16 mouse cellular contexts compared by ENCODE assay signal in genomic region chr5:132029038-132029437, GRCm38 (mm10).
DNase-seq lines count a peak whose midpoint lies in the region; ATAC-seq and TF ChIP-seq lines count a peak whose summit lies in the region.
"Had no signal": no experiment of that assay in that cellular context is flagged by ENCODE, and none has a peak within 500 bp of the region (broad histone marks: within the 10 kb centered on the region; RNA-seq: fewer than 3 reads in every experiment).

No protein-coding gene starts in this region.

- 88% methylated on average over 12 of the region's 12 CpGs for whole genome bisulfite sequencing in midbrain, embryonic 11.5 days
- 83% methylated on average over 12 of the region's 12 CpGs for WGBS in midbrain, postnatal 0 days
- WGBS in heart, postnatal 0 days, result 19% methylated on average over 12 of the region's 12 CpGs

- H3K9me3 ChIP-seq in midbrain, embryonic 11.5 days (ENCODE audit: control insufficient read depth, low read length), result no peaks in the 10 kb centered on the region
- no peaks in the 10 kb centered on the region for H3K9me3 ChIP-seq in midbrain, postnatal 0 days (ENCODE audit: low read length)
- no peaks in the 10 kb centered on the region for H3K9me3 ChIP-seq in heart, postnatal 0 days (replicated peaks; ENCODE audit: control insufficient read depth, low read length)
- H3K9me3 ChIP-seq: forebrain, embryonic 13.5 days; hindbrain, embryonic 13.5 days; neural tube, embryonic 15.5 days had no signal

- no peak for TF ChIP-seq EP300 in heart, postnatal 0 days (IDR thresholded peaks at IDR 0.05; ENCODE audit: low read depth)

- no peak overlapping the region for H3K4me2 ChIP-seq in midbrain, embryonic 11.5 days
- no peak overlapping the region for H3K4me2 ChIP-seq in midbrain, postnatal 0 days (ENCODE audit: low read depth, low read length, poor library complexity, severe bottlenecking)
- peak overlapping the region; percentile 37 for H3K4me2 ChIP-seq in heart, postnatal 0 days (ENCODE audit: low read depth, low read length)
- H3K4me2 ChIP-seq: forebrain, embryonic 13.5 days; hindbrain, embryonic 13.5 days; neural tube, embryonic 15.5 days had no signal

- ATAC-seq in midbrain, embryonic 11.5 days (ENCODE audit: low FRiP score), result no peak
- ATAC-seq in midbrain, postnatal 0 days (ENCODE audit: low FRiP score), result no peak
- no peak for ATAC-seq in heart, postnatal 0 days (ENCODE audit: insufficient read depth, low read depth)
- ATAC-seq: intestine, postnatal 0 days; liver, postnatal 0 days had no signal

- no peak for TF ChIP-seq CTCF in midbrain, postnatal 0 days (IDR thresholded peaks at IDR 0.05)
- TF ChIP-seq CTCF in heart, postnatal 0 days (IDR thresholded peaks at IDR 0.05; ENCODE audit: low read depth), result no peak
- no peak for TF ChIP-seq CTCF in gastrocnemius, adult 2 months (IDR thresholded peaks at IDR 0.05)

- no peak overlapping the region for H3K4me3 ChIP-seq in midbrain, embryonic 11.5 days (ENCODE audit: low read depth, low read length)
- no peak overlapping the region for H3K4me3 ChIP-seq in midbrain, postnatal 0 days (ENCODE audit: low read depth, low read length)
- H3K4me3 ChIP-seq in heart, postnatal 0 days (ENCODE audit: low read depth, low read length), result no peak overlapping the region
- H3K4me3 ChIP-seq in gastrocnemius, adult 2 months, result no peak overlapping the region
- H3K4me3 ChIP-seq: forebrain, embryonic 13.5 days; hindbrain, embryonic 13.5 days; neural tube, embryonic 15.5 days had no signal

- H3K36me3 ChIP-seq in midbrain, embryonic 11.5 days (ENCODE audit: control insufficient read depth, insufficient read depth, low read length), result no peaks in the 10 kb centered on the region
- H3K36me3 ChIP-seq in midbrain, postnatal 0 days (ENCODE audit: insufficient read depth, low read length), result no peaks in the 10 kb centered on the region
- no peaks in the 10 kb centered on the region for H3K36me3 ChIP-seq in heart, postnatal 0 days (replicated peaks; ENCODE audit: control insufficient read depth, insufficient read depth, low read length)
- H3K36me3 ChIP-seq: hindbrain, embryonic 13.5 days; neural tube, embryonic 15.5 days had no signal

- peaks cover 6% of the 10 kb centered on the region; the same call in 1 of the 2 replicates for H3K4me1 ChIP-seq in midbrain, embryonic 11.5 days (ENCODE audit: control insufficient read depth, insufficient read depth, low read length)
- peaks cover 3% of the 10 kb centered on the region; the same call in 1 of the 2 replicates for H3K4me1 ChIP-seq in midbrain, postnatal 0 days (ENCODE audit: insufficient read depth, low read length)
- peaks cover 5% of the 10 kb centered on the region for H3K4me1 ChIP-seq in heart, postnatal 0 days (ENCODE audit: control insufficient read depth, insufficient read depth)

- H3K27ac ChIP-seq in midbrain, embryonic 11.5 days (ENCODE audit: low read depth, low read length), result no peak overlapping the region
- no peak overlapping the region for H3K27ac ChIP-seq in midbrain, postnatal 0 days (ENCODE audit: low read depth, low read length)
- no peak overlapping the region for H3K27ac ChIP-seq in heart, postnatal 0 days (ENCODE audit: low read depth)
- H3K27ac ChIP-seq in gastrocnemius, adult 2 months, result no peak overlapping the region
- H3K27ac ChIP-seq: neural tube, embryonic 15.5 days had no signal

- no peaks in the 10 kb centered on the region for H3K27me3 ChIP-seq in midbrain, embryonic 11.5 days (ENCODE audit: control insufficient read depth, insufficient read depth, low read length)
- H3K27me3 ChIP-seq in midbrain, postnatal 0 days (ENCODE audit: insufficient read depth, low read length), result no peaks in the 10 kb centered on the region
- H3K27me3 ChIP-seq in heart, postnatal 0 days (ENCODE audit: control insufficient read depth, insufficient read depth, low read length), result no peaks in the 10 kb centered on the region
- H3K27me3 ChIP-seq: forebrain, embryonic 13.5 days; hindbrain, embryonic 13.5 days; neural tube, embryonic 15.5 days had no signal

- intact Hi-C loops in gastrocnemius, adult 2 months (cut with DNase I), result no loop called here
- intact Hi-C loops in left cerebral cortex, postnatal 36 days (cut with DNase I), result loop anchor here (10.0 kb wide), 1 partner anchor 204 kb away; no protein-coding TSS in a partner anchor

- H3K9ac ChIP-seq in midbrain, embryonic 11.5 days (ENCODE audit: low read length), result no peak overlapping the region
- H3K9ac ChIP-seq in midbrain, postnatal 0 days (replicated peaks; ENCODE audit: low read length, poor library complexity, severe bottlenecking), result no peak overlapping the region
- H3K9ac ChIP-seq in heart, postnatal 0 days (replicated peaks; ENCODE audit: low read depth, low read length), result no peak overlapping the region
- H3K9ac ChIP-seq: forebrain, embryonic 13.5 days; hindbrain, embryonic 13.5 days; liver, postnatal 0 days; neural tube, embryonic 15.5 days had no signal

- DNase-seq in heart, adult 18-20 months, result peak; percentile 6 to 8
- no peak for DNase-seq in heart, adult 9 months (ENCODE audit: low spot score in 2 of 2)
- DNase-seq in midbrain, embryonic 11.5 days (ENCODE audit: low spot score, missing footprints), result peak; percentile 57
- DNase-seq in midbrain, postnatal 0 days (ENCODE audit: low spot score), result no peak
- peak; percentile 12 for DNase-seq in heart, postnatal 0 days (ENCODE audit: low spot score)
- no peak for DNase-seq in gastrocnemius, adult 2 months
- no peak for DNase-seq in left cerebral cortex, postnatal 36 days (ENCODE audit: low spot score in 2 of 2)
- no peak for DNase-seq in gastrocnemius, adult 8-10 months (ENCODE audit: low spot score in 2 of 2)
- DNase-seq: adrenal gland, postnatal 10 days; gastrocnemius, postnatal 36 days; kidney, postnatal 4 days; liver, postnatal 0 days had no signal

Comparison
In these comparisons a context has a peak if more than half of its experiments do, and no peak if none do; other contexts are left out.
1. DNase-seq: peak in heart, adult 18-20 months (2 of 2), midbrain, embryonic 11.5 days (single experiment) and heart, postnatal 0 days (single experiment); none in heart, adult 9 months (0 of 2), midbrain, postnatal 0 days (single experiment), gastrocnemius, adult 2 months (single experiment), left cerebral cortex, postnatal 36 days (0 of 2) and gastrocnemius, adult 8-10 months (0 of 2).